Mouse (Mus musculus) G1E (cell line): ENCODE results near the gene Stn1.

ENCODE experiments used
- CTCF ChIP-seq: IDR thresholded peaks from 2 replicates; pipeline ENCODE4 v1.5.1; 2012; ENCODE audit warnings: low read depth, low read length, inconsistent platforms, mixed read lengths
- GATA1 ChIP-seq: IDR thresholded peaks from 2 replicates; pipeline ENCODE4 v1.6.1; 2012; ENCODE audit warnings: borderline replicate concordance, low read length, inconsistent platforms, mixed read lengths
- GATA2 ChIP-seq: IDR thresholded peaks from 2 replicates; pipeline ENCODE4 v1.6.1; 2012; ENCODE audit warnings: low read depth, low read length, inconsistent platforms, borderline replicate concordance
- POLR2AphosphoS5 ChIP-seq: IDR thresholded peaks from 2 replicates; pipeline ENCODE4 v1.6.1; 2012; ENCODE audit warnings: low read depth, low read length, inconsistent platforms; ENCODE audit not compliant: insufficient replicate concordance
- TAL1 ChIP-seq: conservative IDR thresholded peaks from 2 replicates; pipeline ENCODE4 v1.6.1; 2012; ENCODE audit warnings: low read depth, low read length, inconsistent platforms, mixed read lengths

DNA sequence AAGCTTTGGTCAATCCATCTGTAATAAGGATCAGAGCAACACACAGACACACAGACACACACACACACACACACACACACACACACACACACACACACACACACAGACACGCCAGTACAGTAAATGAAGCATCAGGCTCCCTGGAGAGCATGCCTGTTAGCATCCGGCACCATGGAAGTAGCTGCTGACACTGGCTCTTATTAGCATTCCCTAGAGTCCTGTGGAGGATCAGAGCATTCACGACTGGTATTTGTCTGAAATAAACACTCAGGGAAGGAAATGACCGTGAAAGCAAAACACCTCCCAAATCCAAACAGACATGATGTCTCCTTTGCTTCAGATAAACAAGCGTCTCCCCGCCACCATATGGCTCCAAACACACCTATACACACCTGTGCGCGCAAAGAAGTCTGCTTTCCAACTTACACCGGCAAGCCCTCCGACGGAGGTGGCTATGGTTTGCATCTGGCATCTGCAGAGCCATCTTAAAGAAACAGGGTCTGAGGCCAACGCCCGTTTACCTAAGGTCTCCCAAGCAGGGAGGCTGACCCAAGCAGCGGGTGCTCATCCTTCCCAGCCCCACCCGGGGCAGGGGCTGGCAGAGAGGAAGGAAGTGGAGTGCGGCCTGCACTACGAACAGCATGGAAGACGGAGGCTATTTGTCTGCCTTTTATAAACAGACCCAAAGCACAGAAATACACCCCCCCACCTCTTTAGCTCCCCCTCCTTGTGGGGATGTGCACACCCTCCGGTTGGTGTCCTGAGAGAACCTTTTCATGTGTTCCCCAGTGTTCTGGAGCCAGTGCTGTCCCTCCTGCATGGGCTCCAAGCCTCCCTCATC lies 77.0 kb downstream of the Stn1 start:
- TF ChIP-seq GATA1, result no peak
- TF ChIP-seq CTCF, result no peak
- no peak for TF ChIP-seq TAL1
- no peak for TF ChIP-seq GATA2
- no peak for TF ChIP-seq POLR2AphosphoS5
